Mouse (Mus musculus) kidney, embryonic 14.5 days (tissue): ENCODE measurements around the gene Ephb1. TPM values are rescaled to one million over a fixed set of nuclear protein-coding genes. Genes with fewer than 3 reads are reported as not detected.

ENCODE experiments used
- ATAC-seq: fragments of 200-750 bp; cut with Nextera tagmentation; 2 replicates; pipeline ENCODE4 v1.8.0; 2017; ENCODE audit warnings: moderate number of reproducible peaks, mild to moderate bottlenecking, moderate TSS enrichment, moderate library complexity; ENCODE audit not compliant: low FRiP score, low TSS enrichment
- H3K27ac ChIP-seq: fragments of 300-500 bp; sonication (generic); 2 replicates; pipeline ENCODE4 v1.5.1; 2014; ENCODE audit warnings: low read depth, mild to moderate bottlenecking, low read length, moderate library complexity, mixed read lengths
- H3K27me3 ChIP-seq: fragments of 300-500 bp; sonication (generic); 2 replicates; pipeline ENCODE4 v1.6.1; 2014; ENCODE audit warnings: mild to moderate bottlenecking, low read length; ENCODE audit not compliant: control insufficient read depth, insufficient read depth
- H3K36me3 ChIP-seq: fragments of 300-500 bp; sonication (generic); 2 replicates; pipeline ENCODE4 v1.6.1; 2014; ENCODE audit warnings: low read length, mixed read lengths; ENCODE audit not compliant: control insufficient read depth, insufficient read depth
- H3K4me1 ChIP-seq: fragments of 300-500 bp; sonication (generic); 2 replicates; pipeline ENCODE4 v1.6.1; 2014; ENCODE audit warnings: low read length, mixed read lengths; ENCODE audit not compliant: control insufficient read depth, insufficient read depth
- H3K4me2 ChIP-seq: fragments of 300-500 bp; sonication (generic); replicated peaks from 2 replicates; pipeline ENCODE4 v1.6.1; 2014; ENCODE audit warnings: low read depth, mild to moderate bottlenecking, low read length
- H3K4me3 ChIP-seq: fragments of 300-500 bp; sonication (generic); 2 replicates; pipeline ENCODE4 v1.5.1; 2014; ENCODE audit warnings: mild to moderate bottlenecking, low read length
- H3K9ac ChIP-seq: fragments of 300-500 bp; sonication (generic); 2 replicates; pipeline ENCODE4 v1.6.1; 2014; ENCODE audit warnings: low read depth, mild to moderate bottlenecking, low read length, moderate library complexity
- H3K9me3 ChIP-seq: fragments of 300-500 bp; sonication (generic); 2 replicates; pipeline ENCODE4 v1.6.1; 2016; ENCODE audit warnings: low read length; ENCODE audit not compliant: control insufficient read depth
- WGBS: fragments of 180-500 bp; shearing (Covaris S2); extraction: QIAGEN DNeasy Blood & Tissue Kit; methylation state at CpG from one replicate; pipeline ENCODE4 v1.1.7; 2014; 5-methylcytosine and 5-hydroxymethylcytosine counted together
- polyA plus RNA-seq: library from polyadenylated mRNA; unstranded; fragments of >200 nt; fragmentation: Nextera tagmentation; extraction: Ambion mirVana; gene quantifications from 2 replicates; pipeline ENCODE4 v1.2.1, GENCODE M21; 2014

Ephb1 gene
- polyA plus RNA-seq, 1 experiment from 2014 or later, result 4.9 TPM

DNA sequence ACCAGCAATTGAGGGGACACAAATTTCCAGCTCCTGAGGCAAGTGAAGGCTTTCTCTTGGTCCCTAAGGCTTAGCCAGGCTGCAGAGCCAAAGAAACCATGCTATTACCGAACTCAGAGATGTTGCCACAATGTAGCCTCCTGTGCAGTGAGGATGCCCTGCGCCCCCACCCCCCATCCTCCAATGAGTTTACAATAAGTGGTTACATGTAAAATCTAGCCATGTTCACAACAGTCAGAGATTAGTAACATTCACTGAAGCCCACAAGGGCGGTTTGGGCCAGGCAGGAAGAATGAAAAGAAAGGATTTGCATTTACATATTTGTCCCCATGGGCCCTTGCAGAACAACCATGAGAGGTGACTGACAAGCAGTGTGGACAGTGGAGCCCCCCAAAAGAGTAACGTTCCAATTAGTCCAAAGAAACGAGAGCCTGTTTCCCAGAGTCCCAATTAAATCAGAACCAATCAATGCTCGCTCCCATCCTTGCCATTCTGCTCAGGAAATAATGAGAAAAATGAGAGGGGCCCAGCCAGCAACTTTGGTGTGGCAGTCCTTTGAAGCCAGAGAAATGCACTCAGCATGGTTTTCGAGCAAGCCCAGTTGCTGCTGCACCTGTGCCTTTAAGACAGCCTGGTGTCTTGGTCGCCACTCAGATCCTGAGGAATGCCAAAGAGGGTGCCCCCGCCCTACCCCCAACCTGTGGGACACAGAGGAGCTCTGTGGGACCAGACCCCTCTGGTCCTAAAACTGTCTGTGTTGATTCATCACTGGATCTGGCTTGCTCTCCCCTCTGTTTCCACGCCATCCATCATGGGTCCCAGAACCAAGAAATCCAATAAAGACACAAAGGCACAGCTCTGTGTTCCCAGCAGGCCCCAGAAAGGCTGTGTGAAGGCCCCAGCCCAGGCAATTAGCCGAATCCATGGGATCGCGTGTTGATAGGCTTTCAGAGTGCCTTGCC is 161.5 kb downstream of the Ephb1 start:
- Histone ChIP-seq H3K4me3 (no peak overlapping the region), H3K27ac (no peak overlapping the region), H3K4me2 (no peak overlapping the region), H3K9me3 (no peaks in the 10 kb centered on the region), H3K4me1 (no peaks in the 10 kb centered on the region; the same call in 1 of the 2 replicates), H3K36me3 (no peaks in the 10 kb centered on the region), H3K9ac (no peak overlapping the region), H3K27me3 (peaks cover 3% of the 10 kb centered on the region; the same call in 1 of the 2 replicates)
- no peak for ATAC-seq
- 48% methylated on average over 13 of the region's 13 CpGs for WGBS

DNA sequence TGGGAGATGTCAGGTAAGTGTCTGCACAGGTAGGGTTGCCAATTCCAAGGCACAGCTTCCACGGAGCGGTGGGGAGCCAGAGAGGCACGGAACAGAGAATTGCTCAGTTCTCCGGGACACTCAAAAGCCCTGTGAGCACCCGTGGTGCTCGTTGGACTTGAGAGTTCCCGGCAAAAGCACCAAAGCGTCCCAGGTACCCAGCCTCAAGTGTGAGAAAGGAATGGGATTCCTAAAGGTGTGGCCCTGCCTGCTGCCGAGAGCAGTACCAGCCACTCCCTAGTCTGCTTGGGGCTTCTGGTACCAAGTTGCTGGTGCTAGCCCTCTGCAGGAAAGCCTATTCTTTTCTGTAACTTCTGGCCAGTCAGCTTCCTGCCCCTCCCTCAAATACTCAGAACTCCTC is 164.4 kb downstream of the Ephb1 start:
- H3K9me3 ChIP-seq, result no peaks in the 10 kb centered on the region
- peaks cover 3% of the 10 kb centered on the region; the same call in 1 of the 2 replicates for H3K27me3 ChIP-seq
- no peaks in the 10 kb centered on the region; the same call in 1 of the 2 replicates for H3K4me1 ChIP-seq
- no peak overlapping the region for H3K4me3 ChIP-seq
- no peak for ATAC-seq
- WGBS, result 86% methylated on average over 9 of the region's 9 CpGs
- H3K4me2 ChIP-seq, result no peak overlapping the region
- no peak overlapping the region for H3K27ac ChIP-seq
- no peak overlapping the region for H3K9ac ChIP-seq
- no peaks in the 10 kb centered on the region for H3K36me3 ChIP-seq

DNA sequence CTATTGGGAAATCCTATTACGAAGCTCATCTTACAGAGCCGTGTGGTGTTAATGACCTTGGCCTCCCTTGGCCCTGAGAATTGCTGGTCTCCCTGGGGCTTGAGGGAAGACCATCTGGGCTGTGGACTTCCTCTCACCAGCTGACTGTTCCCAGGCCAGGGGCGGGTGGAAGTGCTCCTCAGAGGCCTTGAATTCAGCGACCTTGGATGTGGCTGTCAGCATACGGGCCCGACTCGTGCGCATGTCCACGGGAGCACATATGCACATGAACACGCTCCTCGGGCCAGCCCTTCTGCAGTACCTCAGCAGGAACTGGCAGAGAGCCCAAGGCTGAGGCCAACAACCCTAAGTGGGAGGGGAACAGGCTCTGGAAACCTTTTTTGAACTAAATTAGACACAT is 165.1 kb downstream of the Ephb1 start:
- Histone ChIP-seq H3K9ac (no peak overlapping the region), H3K27me3 (peaks cover 3% of the 10 kb centered on the region; the same call in 1 of the 2 replicates), H3K4me2 (no peak overlapping the region), H3K9me3 (no peaks in the 10 kb centered on the region), H3K4me3 (no peak overlapping the region), H3K36me3 (no peaks in the 10 kb centered on the region), H3K27ac (no peak overlapping the region), H3K4me1 (no peaks in the 10 kb centered on the region; the same call in 1 of the 2 replicates)
- 45% methylated on average over 11 of the region's 11 CpGs for WGBS
- 0 out of 2 replicates have a peak, but pooled peaks have one; percentile 39 for ATAC-seq

DNA sequence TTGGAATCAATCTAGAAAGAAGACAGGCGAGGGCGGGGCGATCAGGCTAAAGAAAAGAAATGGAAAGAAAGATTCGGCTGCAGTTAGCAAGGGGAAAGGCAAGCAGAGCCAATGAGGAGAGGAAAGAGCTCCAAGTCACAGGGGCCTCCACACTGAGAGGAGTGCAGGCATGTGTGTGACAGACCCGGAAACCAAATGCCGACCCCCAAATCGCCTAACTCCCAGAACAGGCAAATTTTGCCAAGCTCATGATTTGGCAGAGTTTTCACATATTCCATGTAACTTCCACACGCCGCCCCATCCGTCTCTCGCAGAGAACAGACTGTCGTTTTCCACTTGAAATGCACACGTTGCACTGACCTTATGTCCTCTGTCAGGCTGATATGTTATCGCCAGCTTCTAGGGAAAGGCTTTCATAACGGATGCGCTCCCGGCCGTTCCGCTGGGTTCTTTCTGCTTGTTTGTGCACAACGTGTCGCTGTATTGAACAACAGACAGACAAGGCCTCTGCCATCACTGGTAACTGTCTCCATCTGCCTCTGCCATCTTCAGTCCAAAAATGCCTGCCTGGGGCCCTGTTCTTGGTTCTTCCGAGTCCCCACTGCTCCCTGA is 170.7 kb downstream of the Ephb1 start:
- Histone ChIP-seq H3K4me1 (no peaks in the 10 kb centered on the region; the same call in 1 of the 2 replicates), H3K4me2 (no peak overlapping the region), H3K27ac (no peak overlapping the region), H3K9ac (no peak overlapping the region), H3K27me3 (no peaks in the 10 kb centered on the region), H3K9me3 (no peaks in the 10 kb centered on the region), H3K4me3 (no peak overlapping the region), H3K36me3 (no peaks in the 10 kb centered on the region)
- WGBS, result 73% methylated on average over 22 of the region's 22 CpGs
- ATAC-seq, result no peak

DNA sequence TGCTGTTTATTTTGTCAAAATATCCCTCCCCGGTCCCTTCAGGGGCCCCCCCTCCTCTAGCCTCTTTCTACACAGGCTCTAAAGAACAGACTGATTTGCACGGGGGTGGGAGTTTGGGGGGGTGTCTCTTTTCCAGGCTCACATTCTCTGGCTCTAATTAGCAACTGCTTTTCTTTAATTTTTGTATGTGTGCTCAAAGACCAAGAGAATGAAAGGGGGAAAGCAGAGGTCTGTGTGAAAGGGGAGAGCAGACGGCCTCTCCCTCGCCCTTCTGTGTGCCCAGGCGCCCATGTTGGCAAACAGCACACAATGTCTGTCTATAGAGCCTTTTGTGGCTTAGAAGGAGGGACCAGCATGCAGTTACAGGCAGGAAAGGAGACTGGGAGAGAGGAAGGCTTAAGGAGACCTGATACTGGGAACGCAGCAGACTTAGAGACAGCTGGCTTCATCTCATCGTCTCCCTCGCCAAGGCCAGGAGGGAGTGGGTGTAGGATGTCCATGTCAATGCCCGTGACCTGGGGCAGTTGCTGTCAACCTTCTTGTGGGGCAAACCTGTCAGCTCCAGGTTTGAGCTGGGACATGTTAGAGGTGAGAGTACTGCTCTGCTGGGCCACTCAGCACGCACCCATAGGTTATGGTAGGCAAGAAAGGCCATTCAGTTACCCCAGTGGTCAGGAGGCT is 172.5 kb downstream of the Ephb1 start:
- Histone ChIP-seq H3K27me3 (no peaks in the 10 kb centered on the region), H3K4me2 (no peak overlapping the region), H3K4me1 (no peaks in the 10 kb centered on the region; the same call in 1 of the 2 replicates), H3K27ac (no peak overlapping the region), H3K36me3 (no peaks in the 10 kb centered on the region), H3K9ac (no peak overlapping the region), H3K9me3 (no peaks in the 10 kb centered on the region), H3K4me3 (no peak overlapping the region)
- 54% methylated on average over 10 of the region's 10 CpGs for WGBS
- no peak for ATAC-seq

DNA sequence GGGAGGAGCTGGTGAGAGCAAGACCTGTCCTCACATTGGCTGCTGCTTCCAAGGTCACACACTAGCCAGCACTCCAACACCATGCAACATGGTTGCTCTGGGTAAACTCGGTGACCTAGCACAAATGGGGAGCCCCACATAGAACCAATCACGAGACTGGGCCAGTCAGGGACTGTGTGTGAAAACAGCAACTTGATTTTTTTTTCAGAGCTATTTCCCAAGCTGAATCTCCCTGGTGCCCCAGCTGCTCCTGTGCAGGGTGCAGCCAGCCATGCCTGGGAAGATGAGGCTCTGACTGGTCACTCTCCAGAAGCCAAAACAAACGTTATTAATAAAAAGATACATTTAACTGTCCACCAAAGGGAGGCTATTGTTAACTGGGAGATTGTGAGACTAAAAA is 173.2 kb downstream of the Ephb1 start:
- Histone ChIP-seq H3K9ac (no peak overlapping the region), H3K27me3 (no peaks in the 10 kb centered on the region), H3K4me3 (no peak overlapping the region), H3K9me3 (no peaks in the 10 kb centered on the region), H3K4me1 (no peaks in the 10 kb centered on the region; the same call in 1 of the 2 replicates), H3K4me2 (no peak overlapping the region), H3K36me3 (no peaks in the 10 kb centered on the region), H3K27ac (no peak overlapping the region)
- ATAC-seq, result 0 out of 2 replicates have a peak, but pooled peaks have one; percentile 33
- WGBS, result 51% methylated on average over 3 of the region's 3 CpGs

DNA sequence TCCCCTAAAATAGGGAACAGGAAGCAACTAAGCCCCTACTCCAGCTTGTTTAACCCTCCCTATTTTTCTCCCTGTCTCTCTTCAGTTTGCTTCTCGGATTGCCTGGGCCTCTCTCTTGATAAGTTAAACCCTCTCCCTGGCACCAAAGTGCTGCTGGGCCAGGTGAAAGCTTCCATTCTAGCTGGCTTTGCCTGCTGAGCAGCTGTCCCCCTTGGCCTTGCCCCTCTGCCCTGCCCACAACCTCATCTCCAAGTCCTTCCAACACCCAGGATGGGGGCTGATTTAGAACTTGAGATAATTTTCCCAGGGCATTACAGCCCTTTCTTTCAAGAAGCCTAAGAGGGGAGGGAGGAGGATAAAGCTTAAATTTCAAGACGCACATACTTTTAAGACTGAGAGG is 174.0 kb downstream of the Ephb1 start:
- no peak overlapping the region for H3K27ac ChIP-seq
- no peak overlapping the region for H3K4me3 ChIP-seq
- H3K9me3 ChIP-seq, result no peaks in the 10 kb centered on the region
- no peak overlapping the region for H3K9ac ChIP-seq
- no peaks in the 10 kb centered on the region; the same call in 1 of the 2 replicates for H3K4me1 ChIP-seq
- H3K36me3 ChIP-seq, result no peaks in the 10 kb centered on the region
- no peaks in the 10 kb centered on the region for H3K27me3 ChIP-seq
- H3K4me2 ChIP-seq, result no peak overlapping the region
- no peak for ATAC-seq
- WGBS, result 34% methylated on average over 2 of the region's 2 CpGs

DNA sequence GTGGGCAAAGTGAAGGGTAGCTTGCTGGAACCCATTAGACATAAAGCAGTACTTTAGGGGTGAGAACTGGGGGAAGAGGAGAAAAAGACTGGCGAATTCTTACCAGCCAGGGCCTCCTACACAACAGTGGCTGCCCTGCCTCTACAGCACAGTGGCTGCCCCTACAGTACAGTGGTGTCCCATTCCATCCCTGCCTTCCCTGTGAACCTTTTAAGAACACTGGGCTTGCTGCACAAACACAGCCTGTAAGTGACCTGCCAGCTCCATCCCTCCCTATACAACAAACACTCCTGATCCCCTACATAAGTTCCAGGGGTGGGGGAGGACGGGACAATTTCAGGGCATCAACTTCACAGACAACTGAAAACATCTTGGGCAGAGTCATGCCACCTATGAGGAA is 174.4 kb downstream of the Ephb1 start:
- no peaks in the 10 kb centered on the region for H3K9me3 ChIP-seq
- no peak overlapping the region for H3K4me2 ChIP-seq
- 34% methylated on average over 2 of the region's 2 CpGs for WGBS
- H3K27ac ChIP-seq, result no peak overlapping the region
- H3K36me3 ChIP-seq, result no peaks in the 10 kb centered on the region
- ATAC-seq, result peak; percentile 64; the same call in 1 of the 2 replicates
- H3K4me1 ChIP-seq, result no peaks in the 10 kb centered on the region; the same call in 1 of the 2 replicates
- H3K9ac ChIP-seq, result no peak overlapping the region
- H3K4me3 ChIP-seq, result no peak overlapping the region
- no peaks in the 10 kb centered on the region for H3K27me3 ChIP-seq
